Mouse (Mus musculus) erythroblast, embryonic 14.5 days (primary cell): ENCODE results near the gene Rftn1.

Experiments used
- GATA1 ChIP-seq: IDR thresholded peaks from 2 replicates; pipeline ENCODE4 v1.6.1; 2012; ENCODE audit warnings: low read length, inconsistent platforms, mixed read lengths
- TAL1 ChIP-seq: IDR thresholded peaks from 3 replicates; pipeline ENCODE4 v1.6.1; 2012; ENCODE audit warnings: low read length, inconsistent platforms, mixed read lengths

GRCm38 (mm10) chr17:50180899-50181570 is 9.4 kb downstream of the Rftn1 start:
- no peak for TF ChIP-seq TAL1
- no peak for TF ChIP-seq GATA1
